Mouse (Mus musculus): ENCODE results near the gene Fbxo6.
"Not testable (repeated sequence)": the region's sequence is repeated elsewhere in the genome, so short reads cannot be mapped to it uniquely, and the experiment has no call there.

Fbxo6 gene

GRCm38 (mm10) chr4:148151267-148152168 lies at the start of gene Fbxo6:
Gene Fbxo6 (minus strand): TSS chr4:148152140.
- DNase-seq: peak; percentile 93 to 95

DNA sequence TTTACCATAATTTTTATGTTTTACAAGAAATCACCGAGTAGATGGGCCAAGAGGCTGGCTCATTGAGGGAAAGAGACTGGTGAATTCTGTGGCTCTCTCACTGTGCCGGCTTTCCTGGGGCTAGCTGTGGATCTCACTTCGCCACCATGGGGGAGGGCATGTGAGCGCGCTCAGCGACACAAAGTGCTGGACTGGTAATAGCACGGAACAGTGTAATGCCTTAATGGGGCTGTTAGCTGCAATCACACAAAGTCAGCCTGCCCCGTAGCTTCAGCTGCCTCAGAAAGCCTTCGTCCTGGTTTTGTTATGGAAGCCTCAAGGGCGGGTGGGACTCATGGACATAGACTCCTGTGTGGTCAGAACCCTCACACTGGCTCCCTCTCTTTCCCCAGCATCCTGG lies 46.8 kb upstream of the Fbxo6 start:
- no peak for DNase-seq

DNA sequence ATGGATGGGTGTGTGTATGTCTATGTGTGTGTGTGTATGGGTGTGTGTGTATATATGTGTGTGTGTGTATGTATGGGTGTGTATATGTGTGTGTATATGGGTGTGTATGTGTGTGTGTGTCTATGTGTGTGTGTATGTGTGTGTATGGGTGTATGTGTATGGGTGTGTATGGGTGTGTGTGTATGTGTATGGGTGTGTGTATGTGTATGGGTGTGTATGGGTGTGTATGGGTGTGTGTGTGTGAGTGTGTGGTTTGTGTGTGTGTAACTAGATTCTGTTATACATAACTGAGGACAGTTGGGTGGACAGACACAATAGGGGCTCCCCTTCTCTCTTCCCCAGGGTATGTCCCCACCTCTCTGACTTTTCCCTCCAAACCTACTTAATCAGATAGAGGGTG lies 42.5 kb upstream of the Fbxo6 start:
- no peak for DNase-seq

DNA sequence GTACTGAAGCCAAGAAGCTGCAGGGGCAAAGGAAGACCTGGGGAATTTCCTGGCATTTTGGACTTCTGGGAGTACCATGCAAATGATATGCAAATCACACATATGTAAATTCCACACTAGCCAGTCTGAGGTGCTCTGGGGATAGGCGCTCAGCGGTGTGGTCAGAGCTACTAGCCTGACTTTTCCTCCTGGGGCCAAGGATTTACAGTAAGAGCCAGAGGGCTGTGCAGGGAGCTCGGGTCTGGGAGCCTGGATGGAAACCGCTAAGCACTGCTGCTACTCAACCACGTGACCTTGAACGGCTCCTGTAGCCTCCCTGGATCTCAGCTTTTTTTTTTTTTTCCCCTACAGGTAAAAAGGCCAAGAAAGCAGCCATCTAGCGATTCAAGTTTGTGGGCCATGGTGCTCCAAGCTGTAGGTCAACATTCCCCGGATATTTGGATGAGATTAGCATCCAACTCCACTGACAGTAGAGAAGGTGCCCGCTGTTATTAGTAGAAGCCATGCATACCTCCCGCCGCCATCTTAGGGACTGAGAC lies 40.8 kb upstream of the Fbxo6 start:
- peak in 1 of 2 experiments; percentile 31 for DNase-seq

GRCm38 (mm10) chr4:148188767-148189166 lies 36.8 kb upstream of the Fbxo6 start:
- not testable (repeated sequence) for DNase-seq

GRCm38 (mm10) chr4:148185819-148186218 lies 33.9 kb upstream of the Fbxo6 start:
- DNase-seq: no peak

- no peak for DNase-seq
Observed at GRCm38 (mm10) chr4:148184564-148184963, 32.6 kb upstream of the Fbxo6 start.

GRCm38 (mm10) chr4:148182363-148182762 lies 30.4 kb upstream of the Fbxo6 start:
- DNase-seq: no peak

GRCm38 (mm10) chr4:148181483-148181882 lies 29.5 kb upstream of the Fbxo6 start:
- no peak for DNase-seq

GRCm38 (mm10) chr4:148177716-148178115 lies 25.8 kb upstream of the Fbxo6 start:
- DNase-seq: no peak

GRCm38 (mm10) chr4:148176603-148177002 lies 24.7 kb upstream of the Fbxo6 start:
- DNase-seq: not testable (repeated sequence)

DNA sequence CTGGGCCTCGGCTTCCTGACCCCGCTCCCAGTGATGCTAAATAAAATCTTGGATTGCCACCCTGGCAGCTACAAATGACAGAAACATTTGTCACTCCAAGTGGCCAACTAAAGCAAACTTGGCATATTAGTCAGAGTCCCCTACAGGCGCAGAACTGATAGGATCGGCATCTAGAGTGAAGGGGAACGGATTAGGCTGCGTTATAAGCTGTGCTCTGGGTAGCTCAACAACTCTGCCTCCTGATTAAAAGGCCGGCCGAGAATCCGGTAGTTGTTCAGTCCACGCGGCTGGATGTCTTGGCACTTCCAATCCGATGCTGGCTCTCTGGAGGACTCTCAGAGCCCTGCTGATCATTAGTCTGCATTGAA lies 22.5 kb upstream of the Fbxo6 start:
- peak in 1 of 2 experiments; percentile 42 for DNase-seq

DNA sequence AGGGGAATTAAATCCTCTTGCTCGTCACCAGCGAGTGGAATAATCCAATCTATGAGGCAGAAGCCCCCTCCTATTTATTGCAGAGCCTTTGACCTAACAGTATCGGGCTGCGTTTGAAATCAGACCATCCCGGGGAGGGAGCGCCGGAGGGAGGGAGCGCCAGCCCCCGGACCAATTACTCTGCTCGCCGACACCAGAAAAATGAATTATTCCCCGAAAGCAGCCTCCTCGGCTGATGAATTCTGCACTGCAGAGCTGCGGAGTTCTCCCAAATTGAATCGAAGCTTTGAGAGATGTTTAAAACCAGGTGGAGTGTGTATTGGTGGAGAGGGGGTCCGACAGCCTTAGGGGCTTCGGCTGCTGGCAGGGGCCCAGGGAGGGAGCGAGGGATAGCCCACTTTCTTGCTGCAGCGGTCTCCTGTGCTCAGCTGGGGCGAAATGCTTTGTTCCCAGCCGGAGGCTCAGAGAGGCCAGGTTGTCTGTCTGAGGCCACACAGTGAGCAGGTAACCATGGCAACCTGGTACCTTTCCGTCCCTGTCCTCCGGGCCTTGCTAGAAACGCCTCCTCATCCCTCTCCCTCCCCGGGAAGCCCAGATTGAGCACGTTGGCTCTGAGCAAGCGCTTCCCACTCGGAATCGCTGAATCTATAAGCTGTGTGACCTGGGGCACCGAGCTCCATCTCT lies 22.0 kb upstream of the Fbxo6 start:
- DNase-seq: peak; percentile 71 to 76

DNA sequence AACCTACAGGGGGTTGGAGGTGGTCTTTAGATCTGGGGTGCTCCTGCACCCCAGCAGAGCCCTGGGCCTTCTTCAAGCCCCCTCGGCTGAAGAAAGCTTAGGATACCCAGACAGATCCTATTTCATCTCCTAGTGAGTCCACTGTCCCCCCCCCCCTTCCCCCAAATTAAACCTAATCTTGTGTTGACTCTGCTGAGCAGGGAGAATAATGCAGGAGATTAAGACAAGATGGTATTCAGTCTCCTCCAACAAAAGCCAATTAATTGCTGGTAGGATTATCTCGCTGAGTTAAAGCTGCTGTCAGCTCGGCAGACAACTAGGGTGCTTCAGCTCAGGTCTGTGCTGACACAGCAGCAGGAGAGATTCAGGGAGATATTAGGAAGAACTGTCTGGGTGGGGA lies 19.3 kb upstream of the Fbxo6 start:
- DNase-seq: no peak

DNA sequence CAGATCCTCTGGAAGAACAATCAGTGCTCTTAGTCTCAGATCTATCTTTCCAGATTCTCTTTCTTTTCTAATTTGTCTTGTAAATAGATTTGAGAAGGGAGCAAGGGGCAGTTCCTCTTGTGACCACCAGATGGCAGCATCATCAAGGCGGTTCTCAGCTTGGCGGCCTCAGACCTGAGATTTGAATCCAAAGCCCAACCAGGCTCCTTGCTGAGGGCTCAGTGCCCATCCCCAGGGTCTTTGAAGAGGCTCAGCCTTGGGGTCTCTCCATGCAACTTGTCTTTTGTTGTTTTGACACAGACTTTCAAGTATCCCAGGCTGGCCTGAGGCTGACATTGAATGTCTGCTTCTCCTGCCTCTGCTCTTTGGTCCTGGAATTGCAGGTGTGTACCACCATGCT lies 18.9 kb upstream of the Fbxo6 start:
- peak; percentile 75 to 84 for DNase-seq

GRCm38 (mm10) chr4:148169586-148169985 lies 17.6 kb upstream of the Fbxo6 start:
- DNase-seq: peak in 1 of 2 experiments; percentile 14

DNA sequence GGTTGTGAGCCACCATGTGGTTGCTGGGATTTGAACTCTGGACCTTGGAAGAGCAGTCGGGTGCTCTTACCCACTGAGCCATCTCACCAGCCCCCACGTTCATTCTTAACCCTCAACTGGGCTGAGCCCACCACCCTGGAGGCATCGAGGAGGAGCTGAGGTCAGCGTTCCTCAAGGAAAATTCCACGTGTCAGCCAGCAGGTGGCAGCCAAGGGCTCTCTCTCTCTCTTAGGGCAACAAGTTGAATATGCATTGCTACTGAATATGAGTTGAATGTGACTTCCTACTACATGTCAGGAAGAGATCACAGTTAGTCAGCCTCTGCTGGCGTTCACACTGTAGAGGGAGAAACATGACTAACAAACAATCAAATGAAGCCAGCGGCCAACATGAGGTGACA lies 16.3 kb upstream of the Fbxo6 start:
- peak; percentile 87 to 89 for DNase-seq

GRCm38 (mm10) chr4:148166986-148167385 lies 15.0 kb upstream of the Fbxo6 start:
- DNase-seq: peak; percentile 90 to 92

GRCm38 (mm10) chr4:148166431-148166830 lies 14.5 kb upstream of the Fbxo6 start:
- DNase-seq: peak; percentile 77 to 86

DNA sequence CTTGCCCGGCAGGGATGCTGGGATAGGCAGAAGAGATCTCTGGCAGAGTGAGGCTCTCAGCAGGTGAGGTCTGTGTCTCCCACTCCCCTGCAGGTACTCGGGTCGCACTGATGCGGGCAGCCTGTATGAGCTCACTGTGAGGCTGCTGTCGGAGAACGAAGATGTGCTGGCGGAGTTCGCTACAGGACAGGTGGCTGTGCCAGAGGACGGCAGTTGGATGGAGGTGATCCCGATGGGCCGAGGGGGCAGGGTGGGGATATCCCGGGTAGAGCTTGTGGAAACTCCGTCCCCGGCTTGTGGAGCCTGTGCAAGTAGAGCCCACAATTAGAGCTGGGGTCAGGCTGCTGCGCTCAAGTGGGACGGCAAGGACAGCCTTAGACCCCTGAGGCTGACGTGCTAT lies 13.6 kb upstream of the Fbxo6 start:
- peak in 1 of 2 experiments; percentile 51 for DNase-seq

- no peak for DNase-seq
Observed at GRCm38 (mm10) chr4:148164461-148164860, 12.5 kb upstream of the Fbxo6 start.

DNA sequence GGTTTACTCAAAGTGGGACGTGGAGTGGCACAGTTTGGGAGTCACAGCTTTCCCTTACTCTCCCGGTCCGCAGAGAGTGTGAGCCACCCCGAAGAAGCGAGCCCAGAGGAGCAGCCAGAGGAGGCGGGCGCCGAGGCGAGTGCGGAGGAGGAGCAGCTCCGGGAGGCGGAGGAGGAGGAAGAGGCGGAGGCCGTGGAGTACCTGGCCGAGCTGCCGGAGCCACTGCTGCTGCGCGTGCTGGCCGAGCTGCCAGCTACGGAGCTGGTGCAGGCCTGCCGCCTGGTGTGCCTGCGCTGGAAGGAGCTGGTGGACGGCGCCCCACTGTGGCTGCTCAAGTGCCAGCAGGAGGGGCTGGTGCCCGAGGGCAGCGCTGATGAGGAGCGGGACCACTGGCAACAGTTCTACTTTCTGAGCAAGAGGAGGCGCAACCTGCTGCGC lies 12.1 kb upstream of the Fbxo6 start:
- DNase-seq: peak; percentile 78 to 85
